Mouse (Mus musculus) heart, embryonic 12.5 days (tissue): ENCODE data around the gene Umod. TPM values are rescaled to one million over a fixed set of nuclear protein-coding genes. Genes with fewer than 3 reads are reported as not detected.

ENCODE experiments used
- ATAC-seq: fragments of 200-750 bp; cut with Nextera tagmentation; 2 replicates; pipeline ENCODE4 v1.8.0; 2017; ENCODE audit warnings: moderate TSS enrichment, moderate library complexity; ENCODE audit not compliant: insufficient number of reproducible peaks, low FRiP score
- H3K27ac ChIP-seq: fragments of 300-500 bp; sonication (generic); 2 replicates; pipeline ENCODE4 v1.5.1; 2016; ENCODE audit warnings: mild to moderate bottlenecking, moderate library complexity; ENCODE audit not compliant: poor library complexity, severe bottlenecking
- H3K27me3 ChIP-seq: fragments of 300-500 bp; sonication (generic); replicated peaks from 2 replicates; pipeline ENCODE4 v1.6.1; 2016; ENCODE audit warnings: mild to moderate bottlenecking, moderate library complexity
- H3K36me3 ChIP-seq: fragments of 300-500 bp; sonication (generic); 2 replicates; pipeline ENCODE4 v1.6.1; 2016; ENCODE audit warnings: mild to moderate bottlenecking, moderate library complexity
- H3K4me1 ChIP-seq: fragments of 300-500 bp; sonication (generic); replicated peaks from 2 replicates; pipeline ENCODE4 v1.6.1; 2016; ENCODE audit warnings: mild to moderate bottlenecking
- H3K4me2 ChIP-seq: fragments of 300-500 bp; sonication (generic); 2 replicates; pipeline ENCODE4 v1.6.1; 2016; ENCODE audit warnings: mild to moderate bottlenecking, moderate library complexity
- H3K4me3 ChIP-seq: fragments of 300-500 bp; sonication (generic); 2 replicates; pipeline ENCODE4 v1.5.1; 2016; ENCODE audit warnings: mild to moderate bottlenecking
- H3K9ac ChIP-seq: fragments of 300-500 bp; sonication (generic); 2 replicates; pipeline ENCODE4 v1.6.1; 2016; ENCODE audit warnings: mild to moderate bottlenecking, moderate library complexity
- H3K9me3 ChIP-seq: fragments of 300-500 bp; sonication (generic); replicated peaks from 2 replicates; pipeline ENCODE4 v1.6.1; 2016; ENCODE audit warnings: mild to moderate bottlenecking, moderate library complexity
- WGBS: fragments of 180-500 bp; shearing (Covaris S2); methylation state at CpG from one replicate; pipeline ENCODE4 v1.1.7; 2016; 5-methylcytosine and 5-hydroxymethylcytosine counted together
- polyA plus RNA-seq: library from polyadenylated mRNA; unstranded; fragments of >200 nt; fragmentation: Nextera tagmentation; extraction: Ambion mirVana; gene quantifications from 2 replicates; pipeline ENCODE4 v1.2.1, GENCODE M21; 2016

Gene Umod
- polyA plus RNA-seq, 1 experiment from 2014 or later = not detected

DNA sequence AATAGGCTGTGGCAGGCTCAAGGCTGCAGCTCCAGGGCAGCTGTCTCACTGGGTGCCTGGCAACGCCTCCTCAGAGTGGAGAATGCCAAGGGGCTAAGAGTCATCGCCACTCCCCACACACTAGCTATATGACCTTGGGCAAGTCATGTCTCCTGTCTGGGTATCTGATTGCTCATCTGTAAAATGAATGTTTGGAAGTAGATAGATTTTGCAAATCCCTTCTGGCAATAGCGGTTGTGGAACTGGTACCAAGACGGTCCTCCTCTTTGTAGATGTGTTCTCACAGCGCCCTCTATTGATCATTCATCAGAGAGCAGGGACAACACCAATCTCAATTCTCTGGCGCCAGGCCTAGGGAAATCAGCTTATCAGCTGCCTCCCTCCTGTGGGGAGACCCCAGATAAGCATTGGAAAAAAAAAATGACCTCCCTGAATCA lies 51.9 kb downstream of the Umod start:
- no peak overlapping the region for H3K27ac ChIP-seq
- ATAC-seq = no peak
- no peaks in the 10 kb centered on the region for H3K36me3 ChIP-seq
- 12% methylated on average over 6 of the region's 6 CpGs for WGBS
- H3K27me3 ChIP-seq = no peaks in the 10 kb centered on the region
- H3K9ac ChIP-seq = no peak overlapping the region
- no peak overlapping the region for H3K4me2 ChIP-seq
- no peaks in the 10 kb centered on the region for H3K4me1 ChIP-seq
- H3K4me3 ChIP-seq = no peak overlapping the region
- H3K9me3 ChIP-seq = no peaks in the 10 kb centered on the region

DNA sequence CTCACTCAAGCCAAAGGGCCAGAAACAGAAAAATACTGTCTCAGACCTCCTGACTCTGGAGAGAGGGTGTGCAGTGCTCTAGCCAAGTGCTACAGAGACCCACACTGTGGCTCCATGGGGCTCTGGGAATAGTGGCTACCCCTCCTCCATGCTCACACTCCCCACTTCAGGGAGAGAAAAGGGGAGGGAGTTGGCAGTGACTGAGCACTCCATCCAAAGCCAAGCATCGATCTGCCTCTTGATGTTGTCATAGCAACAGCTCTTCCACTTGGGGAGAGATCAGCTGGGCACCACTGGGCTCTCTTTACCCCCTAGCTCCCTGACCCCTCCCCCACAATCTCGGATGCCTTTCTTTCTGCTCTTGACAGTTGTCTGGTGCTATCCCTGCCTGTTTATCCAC lies 58.4 kb downstream of the Umod start:
- Histone ChIP-seq H3K27me3 (no peaks in the 10 kb centered on the region), H3K27ac (no peak overlapping the region), H3K9ac (no peak overlapping the region), H3K4me2 (no peak overlapping the region), H3K4me3 (no peak overlapping the region), H3K9me3 (no peaks in the 10 kb centered on the region), H3K4me1 (no peaks in the 10 kb centered on the region), H3K36me3 (no peaks in the 10 kb centered on the region)
- no peak for ATAC-seq
- 8% methylated on average over 2 of the region's 2 CpGs for WGBS

DNA sequence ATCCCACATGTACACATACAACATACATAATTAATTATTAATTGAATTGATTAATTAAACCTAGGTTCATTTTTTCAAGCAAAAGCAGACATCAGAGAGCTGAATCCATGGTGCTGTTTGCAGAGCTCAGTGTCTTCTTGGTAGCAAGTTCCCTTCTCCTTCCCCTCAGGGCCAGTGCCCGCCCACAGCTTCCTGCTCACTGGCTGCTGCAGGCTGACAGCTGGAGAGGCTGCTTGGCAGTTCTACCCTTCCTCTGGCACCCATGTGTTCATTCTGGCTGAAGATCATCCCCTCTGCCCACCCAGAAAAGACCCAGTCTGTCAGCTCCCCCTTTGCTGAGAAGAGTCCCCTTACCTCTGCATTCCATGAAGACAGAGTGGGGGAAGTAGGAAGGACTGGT lies 60.6 kb downstream of the Umod start:
- Histone ChIP-seq H3K9me3 (no peaks in the 10 kb centered on the region), H3K36me3 (no peaks in the 10 kb centered on the region), H3K27me3 (no peaks in the 10 kb centered on the region), H3K4me1 (no peaks in the 10 kb centered on the region), H3K9ac (no peak overlapping the region), H3K4me2 (no peak overlapping the region), H3K27ac (no peak overlapping the region), H3K4me3 (no peak overlapping the region)
- 67% methylated on average over 1 of the region's 1 CpGs for WGBS
- no peak for ATAC-seq

Other genes starting within 250 kb of the Umod start
- gene Gp2, start 20.0 kb downstream of the Umod start, polyA plus RNA-seq = not detected in 2 replicates
- gene Acsm5, start 40.2 kb upstream of the Umod start, polyA plus RNA-seq = not detected in 2 replicates
- gene Pdilt, start 44.2 kb upstream of the Umod start, polyA plus RNA-seq = not detected in 2 replicates
- not detected in 2 replicates for gene Acsm2, start 75.1 kb upstream of the Umod start, polyA plus RNA-seq
- not detected in 2 replicates for gene Acsm1, start 127.7 kb upstream of the Umod start, polyA plus RNA-seq
- not detected in 2 replicates for gene Acsm4, start 210.7 kb upstream of the Umod start, polyA plus RNA-seq
- 58.4 and 59.6 TPM in 2 replicates for gene Thumpd1, start 241.5 kb upstream of the Umod start, polyA plus RNA-seq